Mouse (Mus musculus): ENCODE results near the gene Dll1.

The Dll1 gene

DNA sequence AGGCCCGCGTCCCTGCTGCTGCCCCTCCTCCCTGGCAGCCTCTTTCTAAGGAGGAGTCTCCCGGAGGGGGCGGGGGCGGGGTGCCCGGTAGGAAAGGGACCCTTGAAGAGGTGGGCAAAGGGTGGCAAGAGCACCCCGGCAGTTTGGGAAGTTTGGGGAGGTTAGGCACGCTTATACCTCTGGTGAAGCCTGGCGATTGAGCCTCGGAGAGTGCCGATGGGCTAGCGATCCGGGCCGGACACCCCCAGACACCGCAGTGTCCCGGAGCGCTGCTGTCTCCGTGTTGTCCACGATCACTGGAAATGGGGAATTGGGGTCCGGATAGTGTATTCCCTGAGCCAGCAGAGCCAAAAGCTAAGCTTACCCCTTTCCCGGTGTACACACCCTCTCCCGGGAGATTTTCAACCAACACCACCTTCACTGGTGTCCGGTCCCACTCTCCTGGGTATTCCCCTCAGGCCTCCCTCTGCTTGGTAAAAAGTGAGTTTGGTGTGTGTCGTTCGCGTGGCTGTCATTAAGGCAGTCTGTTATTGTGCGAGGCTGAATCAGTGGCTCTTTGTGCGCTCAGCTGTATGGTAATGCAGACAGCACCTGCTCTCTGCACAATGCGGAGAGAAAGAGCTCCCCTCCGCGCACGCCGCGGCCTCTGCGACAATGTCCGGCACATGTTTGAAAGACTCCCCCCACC, at the start of gene Dll1:
TSS of gene Dll1 (minus strand) at position 379 of the 688 bp plus-strand sequence.
- DNase-seq (ENCODE audit: low spot score): no peak

DNA sequence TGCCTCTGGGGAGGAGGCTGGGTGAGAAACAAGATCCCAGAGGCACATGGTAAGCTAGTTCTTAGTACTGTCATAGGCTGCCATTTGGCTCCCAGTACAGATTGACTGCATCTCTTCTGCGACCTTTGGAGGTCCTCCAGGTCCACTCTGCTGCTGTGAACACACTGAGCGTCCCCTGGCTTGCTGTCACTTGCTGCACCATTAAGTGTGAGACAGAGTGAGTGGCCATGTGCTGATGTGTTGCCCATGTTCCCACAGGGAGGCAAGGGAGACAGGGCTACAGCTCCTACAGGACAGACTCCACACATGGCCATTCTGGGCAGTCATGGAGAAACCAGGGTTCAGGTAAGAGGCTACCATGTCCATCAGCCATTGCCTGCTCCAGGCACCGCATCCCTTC, 49.3 kb upstream of the Dll1 start:
- no peak for DNase-seq (ENCODE audit: low spot score)

DNA sequence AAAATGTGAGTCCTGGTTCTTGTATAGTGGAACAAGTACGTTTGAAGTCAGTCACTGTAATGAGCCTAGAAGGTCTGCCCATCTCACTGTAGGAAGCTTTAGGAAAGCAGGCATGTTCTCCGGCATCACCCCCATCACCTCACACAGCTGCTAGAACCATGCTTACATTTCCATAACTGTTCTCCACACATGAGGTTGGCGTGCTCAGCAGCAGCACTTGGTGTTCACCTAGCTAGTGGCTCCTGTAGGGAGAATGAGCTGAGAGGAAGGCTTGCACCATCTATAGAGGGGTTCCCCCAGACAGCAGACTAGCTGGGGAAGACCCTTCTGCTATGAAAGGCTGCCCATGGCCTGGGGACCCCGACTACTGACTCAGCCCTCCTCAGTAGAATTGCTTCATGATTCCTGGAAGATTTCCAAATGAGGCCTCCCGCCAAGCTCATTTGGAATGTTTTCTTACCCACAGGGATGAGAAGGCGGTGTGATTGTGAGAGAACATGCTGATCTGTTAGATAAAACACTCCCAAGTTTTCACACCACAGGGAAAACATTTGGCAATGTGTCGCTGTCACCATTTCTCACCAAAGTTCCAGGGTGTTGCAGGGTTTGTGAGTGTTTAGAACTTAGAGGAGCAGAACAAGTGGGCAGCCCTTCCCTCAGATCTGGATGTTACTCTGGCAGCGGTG, 46.6 kb upstream of the Dll1 start:
- peak; percentile 7 for DNase-seq (ENCODE audit: low spot score)

DNA sequence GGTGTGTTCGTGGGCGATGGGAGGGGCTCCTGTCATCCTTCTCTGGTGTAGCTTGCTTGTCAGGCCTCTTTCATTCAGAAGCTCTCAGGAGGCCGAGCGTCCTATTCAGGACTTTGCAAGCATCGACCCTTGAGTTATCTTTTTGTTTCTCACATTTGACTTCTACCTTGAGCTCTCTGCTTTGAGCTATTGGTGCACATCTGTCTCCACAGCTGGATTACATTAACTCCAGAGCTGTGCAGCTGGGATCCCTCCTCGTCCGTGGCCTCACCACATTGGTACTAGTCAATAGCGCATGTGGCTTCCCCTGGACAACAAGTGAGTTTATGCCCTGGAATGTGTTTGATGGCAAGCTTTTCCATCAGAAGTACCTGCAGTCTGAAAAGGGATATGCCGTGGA, 46.0 kb upstream of the Dll1 start:
- no peak for DNase-seq (ENCODE audit: low spot score)

DNA sequence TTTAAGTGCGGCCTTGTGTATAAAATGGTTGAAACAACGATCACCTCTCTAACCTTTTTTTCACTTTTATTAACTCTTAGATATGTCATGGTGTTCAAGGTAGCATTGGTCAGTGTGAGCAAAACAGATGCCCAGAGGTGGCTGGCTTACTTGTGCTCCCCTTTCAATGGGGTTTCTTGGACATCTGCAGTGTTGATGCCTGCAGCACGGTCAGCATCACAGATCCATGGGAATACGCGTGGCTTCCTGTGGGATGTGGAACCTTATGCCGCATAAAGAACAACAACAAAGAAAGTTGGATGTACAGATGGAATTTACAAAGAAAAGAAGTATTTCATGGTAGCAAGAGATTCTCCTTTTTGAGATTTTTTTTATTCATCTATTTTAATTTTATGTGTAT, 44.8 kb upstream of the Dll1 start:
- no peak for DNase-seq (ENCODE audit: low spot score)

DNA sequence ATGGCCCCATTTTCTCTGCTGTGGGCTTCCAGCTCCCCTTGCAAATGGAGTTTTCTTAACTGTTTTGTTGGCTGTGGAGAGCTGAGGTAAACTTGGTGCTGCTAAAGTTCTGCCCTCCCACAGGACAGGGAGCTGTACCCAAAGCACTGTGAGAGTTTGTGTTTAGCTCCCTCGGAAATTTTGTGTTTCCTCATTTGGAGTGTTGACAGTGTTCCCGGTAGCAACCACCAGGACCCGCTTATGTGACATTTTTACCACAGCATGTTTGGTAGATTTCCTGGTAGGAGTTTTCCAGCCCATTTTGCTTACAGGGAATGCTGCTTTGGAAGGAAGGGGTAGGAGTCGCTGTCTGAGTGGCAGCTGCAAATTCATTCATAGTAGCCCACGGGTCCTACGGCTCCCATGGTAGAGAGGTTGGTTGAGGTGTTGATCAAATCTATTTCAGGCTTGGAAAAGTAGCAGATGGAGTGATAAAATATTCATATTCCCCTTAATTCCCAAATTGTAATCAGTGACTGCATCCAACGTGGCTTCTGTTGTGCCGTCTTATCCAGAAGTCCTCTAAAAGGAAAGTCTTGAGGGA, 43.4 kb upstream of the Dll1 start:
- no peak for DNase-seq (ENCODE audit: low spot score)

DNA sequence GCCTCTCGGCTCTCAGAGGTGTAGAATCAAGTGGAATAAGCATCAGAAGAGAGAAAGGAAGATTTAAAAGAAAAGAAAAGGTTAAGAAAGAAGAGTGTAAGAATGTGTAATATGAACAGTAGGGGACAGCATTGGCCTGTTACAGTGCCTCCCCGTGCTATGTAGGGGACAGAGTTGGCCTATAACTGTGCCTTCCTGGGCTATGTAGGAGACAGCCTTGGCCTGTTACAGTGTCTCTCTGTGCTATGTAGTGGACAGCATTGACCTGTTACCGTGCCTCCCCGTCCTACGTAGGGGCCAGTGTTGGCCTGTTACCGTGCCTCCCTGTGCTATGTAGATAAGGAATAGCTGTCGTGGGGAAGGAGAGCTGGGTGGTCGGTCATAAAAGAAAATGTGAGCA, 42.9 kb upstream of the Dll1 start:
- DNase-seq (ENCODE audit: low spot score): no peak

DNA sequence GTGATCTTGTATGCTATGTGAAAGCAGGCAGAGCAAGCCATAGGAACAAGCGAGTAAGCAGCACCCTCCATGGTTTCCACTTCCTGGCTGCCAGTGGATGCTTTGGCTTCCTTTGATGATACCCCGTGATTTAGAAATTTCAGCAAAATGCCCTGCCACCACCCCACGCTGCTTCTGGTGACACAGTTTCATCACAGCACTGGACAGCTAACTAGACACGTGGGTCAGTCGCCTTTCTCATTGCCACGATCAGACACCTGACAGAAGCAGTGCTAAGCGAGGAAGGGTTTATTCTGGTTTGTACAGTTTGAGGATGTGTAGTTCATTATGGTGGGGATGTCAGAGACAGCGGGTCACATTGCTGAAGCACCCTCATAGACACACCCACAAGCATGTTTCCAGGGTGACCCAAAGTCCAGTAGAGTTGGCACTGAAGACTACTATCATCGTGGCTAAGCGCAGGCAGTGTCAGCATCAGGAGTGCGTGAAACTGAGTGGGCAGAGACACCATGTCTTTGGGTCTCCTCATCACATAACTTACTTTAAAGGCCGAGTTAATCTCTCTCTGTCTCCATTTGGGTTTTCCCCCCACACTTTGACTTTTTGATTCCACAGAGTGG, 40.0 kb upstream of the Dll1 start:
- no peak for DNase-seq (ENCODE audit: low spot score)

DNA sequence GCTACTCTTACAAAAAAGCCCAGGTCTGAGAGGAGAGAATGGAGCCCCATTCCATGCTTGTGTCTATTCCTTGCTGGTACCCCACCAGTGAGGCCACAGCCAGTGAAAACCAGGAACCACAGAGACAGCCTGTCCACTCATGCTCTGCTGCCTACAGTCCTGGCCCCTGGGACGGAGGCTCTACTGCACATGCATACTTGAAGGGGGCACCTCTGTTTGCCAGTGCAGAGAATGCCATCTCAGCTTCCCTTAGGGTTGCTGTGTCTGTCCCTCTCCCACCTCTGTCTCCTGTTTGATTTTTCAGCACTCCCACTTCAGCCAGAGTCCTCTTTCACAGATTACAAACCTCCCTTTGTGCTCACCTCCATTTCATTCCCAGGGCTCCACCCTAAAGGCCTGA, 34.2 kb upstream of the Dll1 start:
- no peak for DNase-seq (ENCODE audit: low spot score)

DNA sequence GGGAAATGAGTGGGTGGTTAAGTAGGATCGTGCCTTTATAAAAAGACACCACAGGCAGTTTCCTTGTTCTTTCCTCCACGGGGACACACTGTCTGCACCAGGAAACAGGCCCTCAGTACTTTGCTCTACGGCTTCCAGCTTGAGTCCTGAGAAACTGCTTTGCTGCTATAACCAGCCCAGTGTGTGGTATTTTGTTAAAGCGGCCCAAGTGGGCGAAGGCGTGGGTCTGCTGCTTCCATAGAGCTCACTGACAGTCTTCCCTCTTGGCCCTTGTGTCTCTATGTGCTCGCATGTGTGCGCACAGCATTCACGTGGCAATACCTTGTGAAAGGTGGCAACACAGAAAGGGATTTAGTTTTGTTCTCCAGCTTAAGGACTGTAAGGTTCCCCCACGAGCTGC, 32.6 kb upstream of the Dll1 start:
- no peak for DNase-seq (ENCODE audit: low spot score)

DNA sequence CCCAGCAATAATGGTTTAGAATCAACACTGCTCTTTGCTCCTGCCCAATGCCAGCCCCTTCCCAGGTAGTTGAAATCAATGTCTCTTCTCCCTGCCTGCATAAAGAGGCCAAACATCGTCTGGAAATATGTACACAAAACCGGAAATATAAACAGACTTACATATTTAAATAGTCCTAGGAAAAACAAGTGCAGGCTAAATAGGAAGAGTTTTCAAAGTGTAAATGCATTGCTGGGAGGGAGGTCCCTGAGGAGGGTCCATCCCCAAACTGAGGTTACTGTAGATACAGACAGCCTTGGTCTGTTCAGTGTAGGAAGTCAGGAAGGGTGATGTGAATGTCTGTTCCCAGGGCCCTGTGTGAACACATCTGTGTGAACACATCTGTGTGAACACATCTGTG, 29.9 kb upstream of the Dll1 start:
- DNase-seq (ENCODE audit: low spot score): no peak

DNA sequence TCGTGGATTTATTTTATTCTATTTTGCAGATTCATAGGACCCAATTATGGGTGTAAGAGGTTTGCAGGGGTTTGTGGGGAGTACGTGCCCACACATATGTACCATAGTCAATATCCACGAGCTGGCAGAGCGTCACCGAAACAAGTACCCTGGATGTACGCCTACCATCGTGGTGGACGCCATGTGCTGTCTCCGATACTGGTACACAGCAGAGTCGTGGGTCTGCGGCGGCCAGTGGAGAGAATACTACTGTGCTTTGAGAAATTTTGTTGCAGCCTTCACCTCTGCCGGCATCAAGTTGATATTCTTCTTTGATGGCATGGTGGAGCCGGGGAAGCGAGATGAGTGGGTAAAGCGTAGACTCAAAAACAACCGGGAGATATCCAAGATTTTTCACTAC, 25.0 kb upstream of the Dll1 start:
- no peak for DNase-seq (ENCODE audit: low spot score)

DNA sequence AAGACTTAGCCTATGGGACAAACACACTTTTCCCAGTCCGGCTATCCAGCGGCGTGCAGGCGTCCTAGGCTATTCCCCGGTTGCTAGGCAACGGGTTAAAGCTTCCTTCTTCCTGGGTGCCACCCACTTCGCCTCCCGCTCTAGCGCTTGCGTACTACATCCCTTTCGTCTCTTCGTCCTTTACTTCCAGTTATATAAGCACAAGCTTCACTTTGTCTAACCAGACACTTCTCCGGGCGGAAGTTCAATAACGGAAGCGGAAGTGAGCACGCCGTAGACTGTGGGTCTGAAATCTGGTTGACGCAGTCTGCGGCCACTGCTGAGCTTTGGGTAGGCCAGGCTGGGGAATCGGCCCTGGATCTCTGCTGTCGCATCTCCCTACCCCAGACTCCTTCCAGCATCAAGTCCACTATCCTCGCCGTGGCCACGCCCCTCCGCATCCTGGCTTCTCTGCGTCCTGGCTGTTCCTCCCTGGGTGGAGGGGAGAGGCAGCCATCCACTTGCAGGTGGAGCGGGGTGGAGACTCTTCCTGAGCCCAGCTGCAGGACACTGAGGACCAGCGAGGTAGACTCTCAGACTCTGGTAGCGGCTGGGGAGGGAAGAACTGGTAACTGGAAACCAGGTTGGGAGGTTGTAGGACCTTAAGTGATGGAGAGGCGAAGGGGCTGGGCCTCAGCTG, 19.5 kb upstream of the Dll1 start, which contains the start of gene Fam120b:
TSS of gene Fam120b (plus strand) at position 206 of the 679 bp plus-strand sequence.
- peak; percentile 97 for DNase-seq (ENCODE audit: low spot score)

DNA sequence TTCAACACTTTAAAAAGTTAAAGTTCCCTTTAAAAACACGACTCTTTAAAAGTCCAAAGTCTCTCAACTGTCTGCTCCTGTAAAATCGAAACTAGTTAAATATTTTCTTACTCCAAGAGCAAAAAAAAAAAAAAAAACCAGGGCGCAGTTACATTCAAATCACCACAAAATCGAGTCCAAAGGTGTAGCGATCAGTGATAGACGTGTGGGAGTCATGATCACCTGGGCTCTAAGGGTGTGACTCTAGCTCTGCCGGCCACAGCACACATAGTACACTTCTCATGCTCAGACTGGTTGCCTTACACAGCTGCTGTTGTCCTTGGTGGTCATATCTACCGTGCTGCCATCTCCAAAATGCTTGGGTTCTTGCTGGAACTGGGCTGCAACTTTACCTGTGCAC, 12.7 kb upstream of the Dll1 start:
- DNase-seq (ENCODE audit: low spot score): no peak

DNA sequence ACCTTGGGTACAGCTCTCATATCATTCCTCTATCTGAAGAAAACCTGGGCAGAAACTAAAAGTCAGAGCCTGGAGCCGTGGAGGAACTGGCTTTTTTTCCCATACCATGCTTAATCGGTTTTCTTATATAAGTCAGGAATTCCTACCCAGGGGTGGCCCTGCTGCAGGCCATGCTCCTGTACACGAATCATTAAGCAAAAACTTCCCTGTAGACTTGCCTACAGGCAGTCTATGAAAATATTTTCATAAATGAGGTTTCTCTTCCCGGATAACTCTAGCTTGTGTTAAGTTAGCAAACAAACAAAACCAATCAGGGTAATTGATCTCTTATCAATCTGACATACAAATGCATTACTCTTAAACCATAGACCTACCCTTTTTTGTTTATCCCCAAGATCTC, 12.2 kb upstream of the Dll1 start:
- DNase-seq (ENCODE audit: low spot score): no peak

DNA sequence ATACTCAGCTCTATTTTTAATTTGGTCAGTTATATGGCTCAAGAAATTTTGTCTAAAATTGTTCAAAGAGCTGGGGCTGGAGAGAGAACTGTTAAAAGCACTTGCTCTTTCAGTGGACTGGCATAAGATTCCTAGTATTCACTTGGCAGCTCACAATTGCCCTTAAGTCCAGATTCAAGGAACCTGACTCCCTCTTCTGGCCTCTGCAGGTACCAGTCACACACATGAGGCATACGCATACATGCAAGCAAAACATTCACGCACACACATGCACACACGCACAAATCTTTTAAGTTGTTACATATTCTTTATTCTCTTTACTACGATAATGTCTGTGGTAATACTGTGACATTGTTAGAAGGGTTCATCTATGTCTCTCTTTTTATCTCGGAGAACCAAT, 6.7 kb upstream of the Dll1 start:
- DNase-seq (ENCODE audit: low spot score): no peak

DNA sequence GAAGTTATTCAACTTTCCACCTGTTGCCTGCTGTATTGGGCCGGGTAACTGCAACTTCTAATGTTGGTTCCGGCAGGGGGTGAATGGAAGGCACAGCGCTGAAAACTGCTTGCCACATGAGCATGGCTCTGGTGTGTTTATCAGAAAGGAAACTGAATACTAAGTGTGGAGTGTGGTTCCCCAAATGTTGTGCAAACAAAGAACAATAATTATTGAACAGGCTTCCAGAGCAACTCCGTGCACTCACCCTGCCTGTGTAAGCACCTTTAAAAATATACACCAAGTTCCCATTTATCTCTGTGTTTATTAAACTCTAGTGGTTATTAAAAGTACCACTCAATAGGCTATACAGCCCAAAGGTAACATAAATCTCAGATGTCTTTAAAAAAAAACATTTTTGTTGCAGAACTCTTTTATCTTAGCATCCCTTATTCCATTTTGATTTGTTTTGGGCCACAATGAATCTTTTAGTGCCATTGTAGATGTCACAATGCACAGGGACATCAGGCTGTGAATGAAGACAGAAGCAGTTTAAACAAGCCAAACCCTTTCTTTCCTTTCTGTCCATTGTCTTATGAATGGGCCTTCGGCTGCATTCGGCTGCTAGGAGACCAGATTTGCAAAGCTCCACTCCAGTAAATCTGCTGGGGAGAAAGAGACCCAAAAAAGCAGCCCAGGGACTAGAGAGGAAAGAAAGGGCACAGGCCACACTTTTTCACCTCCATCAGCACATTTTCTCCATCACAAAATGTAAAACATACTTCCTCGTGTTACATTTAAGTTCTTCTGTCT, 5.4 kb upstream of the Dll1 start:
- DNase-seq (ENCODE audit: low spot score): no peak

DNA sequence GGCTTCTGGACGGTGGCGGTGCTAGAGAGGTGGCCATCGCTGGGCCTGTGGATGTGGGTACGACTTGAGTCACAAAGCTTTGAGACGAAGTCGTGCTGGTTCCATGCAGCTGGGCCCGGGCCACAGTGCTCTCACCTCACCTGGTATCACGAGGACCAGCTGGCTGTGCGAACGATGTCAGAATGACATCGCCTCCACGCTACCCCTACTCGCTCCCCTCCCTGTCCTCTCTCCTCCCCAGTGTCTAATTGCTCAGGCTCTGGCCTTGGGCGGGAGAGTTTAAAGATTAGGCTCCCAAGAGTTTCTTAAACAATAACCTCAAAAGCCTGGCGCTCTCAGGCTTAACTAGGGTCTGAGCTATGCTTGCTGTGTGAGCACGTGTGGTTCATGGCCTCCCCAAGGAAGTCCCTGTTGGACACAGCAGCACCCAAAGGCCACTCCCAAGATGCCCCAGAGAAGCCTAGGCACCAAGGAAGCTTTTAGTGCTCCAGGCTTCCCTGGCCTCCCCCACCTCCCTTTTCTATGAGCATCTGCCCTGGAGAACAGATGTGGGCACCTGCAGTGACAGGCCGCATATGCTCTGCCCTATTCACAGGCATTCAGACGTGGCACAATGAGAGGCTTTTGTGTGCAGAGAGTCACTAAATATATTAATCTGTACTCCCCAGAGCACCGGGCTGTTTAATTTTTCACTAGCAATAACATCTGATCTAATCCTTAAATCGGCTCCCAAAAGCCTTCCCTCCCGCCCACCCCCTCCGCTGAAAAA, 4.6 kb upstream of the Dll1 start:
- DNase-seq (ENCODE audit: low spot score): no peak

DNA sequence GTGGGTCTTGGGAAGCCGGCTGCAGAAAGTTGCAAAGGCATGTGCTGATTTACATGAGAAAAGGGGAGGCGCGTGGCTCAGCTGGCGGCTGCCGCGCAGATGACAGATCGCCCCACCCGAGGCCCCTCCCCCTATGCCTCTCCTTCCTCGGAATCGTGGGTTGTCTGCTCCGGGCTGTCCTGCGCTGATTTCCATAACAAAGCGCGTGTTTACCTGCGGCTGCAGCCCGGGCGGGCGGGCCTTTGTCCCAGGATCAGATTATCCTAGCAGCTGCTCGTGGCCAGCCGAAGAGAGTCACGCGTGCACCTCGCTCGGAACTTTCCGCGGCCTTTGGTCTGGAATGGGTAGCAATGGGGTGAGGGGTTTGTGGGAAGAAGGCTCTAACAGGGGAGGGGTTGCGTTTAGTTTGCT, 4.0 kb upstream of the Dll1 start:
- no peak for DNase-seq (ENCODE audit: low spot score)

DNA sequence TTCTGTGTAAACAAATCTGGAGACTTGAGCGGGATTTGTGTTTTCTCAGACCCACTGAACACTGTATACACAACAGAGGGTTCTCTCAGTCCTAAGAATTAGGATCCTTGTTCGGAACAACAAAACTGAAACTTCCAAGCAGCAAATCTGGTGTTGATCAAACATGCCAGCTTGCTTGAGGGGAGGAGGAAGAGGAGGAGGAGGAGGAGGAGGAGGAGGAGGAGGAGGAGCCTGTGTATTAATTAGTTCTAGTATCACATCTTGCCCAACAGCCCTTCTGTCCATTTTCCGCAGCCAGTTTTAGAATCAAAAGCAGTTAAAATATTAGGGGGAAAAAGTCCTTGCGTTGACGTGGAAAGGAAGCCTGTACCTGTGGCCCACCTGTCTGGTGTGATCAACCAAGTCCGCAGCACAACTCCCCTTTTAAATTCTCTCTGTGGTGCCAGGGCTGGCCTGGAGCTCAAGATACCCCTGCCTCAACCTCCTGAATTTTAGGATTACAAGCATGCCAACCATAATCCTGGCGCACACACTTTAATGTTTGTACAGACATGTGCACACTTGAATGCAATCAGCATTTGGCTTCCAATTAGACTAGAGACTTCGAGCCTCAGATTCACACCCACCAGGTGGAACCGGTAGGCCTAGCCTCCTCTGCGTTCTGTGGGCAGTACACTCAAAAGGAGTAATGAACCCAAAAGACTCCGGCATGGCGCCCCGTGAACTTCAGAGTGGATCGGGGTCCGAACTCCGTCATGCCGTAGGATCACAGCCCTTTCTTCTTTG, 3.3 kb upstream of the Dll1 start:
- no peak for DNase-seq (ENCODE audit: low spot score)

Data from lung, postnatal 25 days (tissue).